Mouse (Mus musculus) kidney, postnatal 4 days (tissue): ENCODE data around the gene Plp2.
"Not testable (repeated sequence)": the region's sequence is repeated elsewhere in the genome, so short reads cannot be mapped to it uniquely, and the experiment has no call there.

Experiments
- DNase-seq, 2 experiments: peaks; one replicate each; pipeline ENCODE4 v3.0.0; 2021; ENCODE audit warnings: mixed read lengths in 2 of 2

Plp2 gene

GRCm38 (mm10) chrX:7670921-7671623 lies at the start of gene Plp2:
Plp2 (minus strand) TSS chrX:7671390.
- DNase-seq: peak; percentile 56 to 70

DNA sequence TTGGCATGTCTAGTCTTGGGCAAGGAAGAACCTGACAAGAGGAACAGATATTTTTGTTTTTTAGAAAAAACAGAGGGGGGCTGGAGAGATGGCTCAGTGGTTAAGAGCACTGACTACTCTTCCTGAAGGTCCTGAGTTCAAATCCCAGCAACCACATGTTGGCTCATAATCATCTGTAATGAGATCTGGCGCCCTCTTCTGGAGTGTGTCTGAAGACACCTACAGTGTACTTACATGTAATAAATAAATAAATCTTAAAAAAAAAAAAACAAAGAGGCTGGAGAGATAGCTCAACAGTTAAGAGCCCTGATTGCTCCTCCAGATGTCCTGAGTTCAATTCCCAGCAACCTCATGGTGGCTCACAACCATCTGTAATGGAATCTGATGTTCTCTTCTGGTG lies 44.9 kb upstream of the Plp2 start:
- not testable (repeated sequence) for DNase-seq

DNA sequence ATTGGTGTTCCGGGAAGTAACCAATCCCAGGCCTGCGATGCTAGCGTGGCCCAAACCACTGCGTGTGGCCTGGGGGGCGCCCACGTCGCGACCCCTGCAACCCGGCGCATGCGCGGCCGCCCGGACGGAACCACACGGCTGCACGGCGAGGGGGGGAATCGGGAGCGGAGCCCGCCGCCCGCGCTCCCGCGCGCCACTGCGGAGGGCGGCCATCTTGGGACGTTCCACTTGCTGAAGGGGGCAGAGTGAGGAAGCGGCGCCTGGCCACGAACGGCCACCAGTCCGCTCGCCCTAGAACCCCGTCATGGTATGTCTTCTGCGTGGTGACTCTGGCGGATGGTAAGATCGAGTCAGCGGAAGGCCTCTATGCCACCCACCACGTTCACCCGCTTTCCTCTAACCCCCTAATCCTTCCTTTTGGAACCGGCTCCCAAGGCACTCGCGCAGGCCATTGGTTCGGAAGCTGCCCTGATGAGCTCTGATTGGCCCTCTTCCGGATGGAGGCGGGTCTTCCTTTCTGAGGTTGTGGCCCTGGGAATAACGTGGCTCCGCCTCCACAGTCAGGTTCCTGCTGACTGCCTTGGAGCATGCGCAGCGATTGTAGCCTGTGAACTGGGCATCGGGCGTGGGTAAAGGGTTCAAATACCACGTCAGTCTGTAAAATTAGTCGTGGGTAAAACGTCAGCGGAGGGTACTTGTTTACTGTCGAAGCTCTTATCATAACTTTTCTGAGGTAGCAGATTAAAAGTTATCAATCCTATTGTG lies 43.1 kb upstream of the Plp2 start, which contains the start of gene Wdr45:
Wdr45 (plus strand) TSS at position 199 of the 765 bp plus-strand sequence.
- DNase-seq: peak; percentile 91 to 95

DNA sequence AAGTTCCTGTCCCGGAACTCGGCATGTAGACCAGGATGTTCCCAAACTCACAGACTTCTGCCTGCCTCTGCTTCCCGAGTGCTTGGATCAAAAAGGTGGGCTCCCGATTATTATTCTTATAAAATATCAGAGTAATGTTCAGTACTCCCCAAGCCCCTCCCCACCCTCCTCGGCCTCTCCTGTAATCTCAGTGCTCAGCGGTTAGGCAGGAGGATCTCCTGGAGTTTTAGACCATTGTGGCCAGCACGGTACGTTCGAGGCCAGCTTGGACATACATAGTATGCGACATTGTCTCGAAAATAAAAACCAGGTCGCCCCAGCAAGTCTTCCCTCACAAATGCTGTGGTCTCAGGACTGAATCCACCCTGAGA lies 42.6 kb upstream of the Plp2 start:
- DNase-seq: not testable (repeated sequence)

DNA sequence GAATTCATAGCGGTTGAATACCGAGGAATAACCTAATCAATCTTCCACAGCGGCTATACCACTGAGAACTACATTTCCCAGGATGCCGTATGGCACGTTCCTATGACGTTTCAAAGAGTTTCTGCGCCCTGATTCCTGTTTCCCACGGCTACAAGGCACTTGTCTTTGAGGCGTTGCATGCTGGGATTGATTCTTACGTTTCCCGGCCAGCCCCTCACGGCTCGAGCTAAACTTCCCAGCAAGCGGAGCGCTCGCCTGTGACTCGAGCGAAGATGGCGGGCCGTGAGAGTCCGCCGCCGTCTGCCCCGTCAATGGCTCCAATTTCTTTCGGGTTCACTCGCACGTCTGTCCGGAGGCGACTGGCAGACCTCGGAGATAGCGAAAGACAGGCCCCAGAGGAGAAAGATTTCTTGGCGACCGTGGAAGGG lies 25.8 kb upstream of the Plp2 start, which contains the start of gene Gpkow:
Gpkow (plus strand) TSS at position 178 of the 428 bp plus-strand sequence.
- DNase-seq: peak; percentile 79 to 87

- DNase-seq: no peak
Observed at GRCm38 (mm10) chrX:7696520-7696919, 25.3 kb upstream of the Plp2 start.

GRCm38 (mm10) chrX:7692862-7693261 lies 21.7 kb upstream of the Plp2 start:
- peak; percentile 37 to 50 for DNase-seq

DNA sequence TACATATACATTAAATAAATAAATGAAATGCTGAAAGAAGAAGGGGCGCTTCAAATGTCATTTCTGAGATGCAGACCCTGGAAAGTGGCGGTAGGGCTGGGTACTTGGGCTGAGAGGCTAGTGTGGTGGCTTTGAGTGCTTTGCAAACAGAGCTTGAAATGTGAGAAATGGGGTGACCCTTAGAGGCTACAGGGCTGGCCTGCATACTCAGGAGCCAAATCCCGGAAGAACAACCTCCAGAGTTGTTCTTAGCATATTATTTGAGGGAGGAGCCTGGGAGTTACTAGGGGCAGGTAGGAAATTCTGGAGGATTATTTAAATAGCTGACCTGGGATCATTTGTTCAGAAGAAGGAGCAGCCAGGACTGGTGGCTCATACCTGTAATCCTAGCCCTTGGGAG lies 19.3 kb upstream of the Plp2 start:
- DNase-seq: no peak

- no peak for DNase-seq
Observed at GRCm38 (mm10) chrX:7688321-7688720, 17.1 kb upstream of the Plp2 start.

DNA sequence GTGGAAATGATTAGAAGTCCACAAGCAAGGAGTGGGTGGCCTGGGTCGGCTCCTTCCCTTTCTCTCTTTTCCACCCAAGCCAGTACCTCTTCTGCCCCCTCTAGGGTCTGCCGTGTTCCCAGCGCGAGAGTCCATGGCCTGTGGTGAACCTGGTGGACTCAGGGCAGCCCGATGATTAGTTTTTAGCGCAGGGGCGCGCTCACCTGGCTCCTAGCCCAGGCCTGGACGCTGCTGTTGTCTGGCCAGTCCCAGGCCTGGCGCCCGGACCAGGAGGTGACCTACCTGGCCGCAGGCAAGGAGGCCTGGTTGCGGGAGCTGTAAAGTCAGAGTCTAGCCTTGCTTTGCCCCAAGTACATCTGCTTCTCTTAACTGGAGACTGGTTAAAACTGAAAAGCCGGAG lies 9.7 kb upstream of the Plp2 start, which contains the start of gene Magix:
Magix (minus strand) TSS at position 388 of the 400 bp plus-strand sequence.
- peak in 1 of 2 experiments; percentile 40 for DNase-seq

DNA sequence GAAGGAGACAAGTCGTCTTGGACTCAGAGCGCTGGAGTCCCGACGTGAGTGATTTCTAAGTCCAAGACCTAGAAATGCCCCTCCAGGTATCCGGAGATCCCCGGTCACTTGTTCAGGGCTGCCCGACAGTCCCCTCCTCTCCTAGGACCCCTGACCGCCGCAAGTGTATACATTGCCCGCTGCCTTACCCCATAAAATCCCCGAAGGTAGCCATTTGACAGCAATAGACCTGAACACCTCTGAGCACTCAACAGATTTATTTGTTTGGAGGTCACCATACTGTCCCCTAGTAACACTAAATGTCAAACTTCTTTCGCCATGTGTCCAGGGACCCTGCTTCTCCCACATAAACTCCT lies 8.8 kb upstream of the Plp2 start:
- DNase-seq: no peak

- DNase-seq: peak; percentile 93 to 95
Observed at GRCm38 (mm10) chrX:7679405-7680056, 8.3 kb upstream of the Plp2 start.

DNA sequence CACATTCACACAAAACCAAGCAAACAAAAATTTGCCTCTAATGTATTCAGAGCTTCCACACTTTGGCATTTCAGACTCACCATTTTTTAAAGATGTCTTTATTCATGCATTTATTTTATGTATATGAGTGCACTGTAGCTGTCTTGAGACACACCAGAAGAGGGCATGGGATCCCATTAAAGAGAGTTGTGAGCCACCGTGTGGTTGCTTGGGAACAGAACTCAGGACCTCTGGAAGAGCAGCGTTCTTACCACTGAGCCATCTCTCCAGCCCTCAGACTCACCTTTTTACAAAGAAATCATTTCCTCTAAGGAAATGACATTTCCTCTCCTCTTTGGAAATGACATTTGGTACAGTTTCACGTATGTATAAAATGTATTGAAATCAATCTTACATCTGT lies 7.8 kb upstream of the Plp2 start:
- no peak for DNase-seq

DNA sequence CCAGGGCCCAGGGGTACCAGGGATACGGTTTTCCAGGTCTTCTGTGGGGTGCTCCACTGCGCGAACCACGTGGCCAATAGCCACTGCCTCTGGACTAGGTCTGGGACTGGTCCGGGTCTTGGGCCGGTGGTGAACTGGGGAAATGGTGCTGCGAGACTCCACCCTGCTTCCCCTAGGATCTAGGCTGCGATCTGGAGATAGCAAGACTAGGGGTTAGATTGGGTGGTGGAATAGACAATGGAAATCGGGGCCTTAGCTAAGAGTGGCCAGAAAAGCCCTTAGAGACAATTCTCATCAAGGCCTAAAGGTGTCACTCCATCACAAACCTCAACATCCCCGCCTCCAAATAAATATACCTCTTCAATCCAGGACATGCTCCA lies 3.8 kb upstream of the Plp2 start:
- no peak for DNase-seq

DNA sequence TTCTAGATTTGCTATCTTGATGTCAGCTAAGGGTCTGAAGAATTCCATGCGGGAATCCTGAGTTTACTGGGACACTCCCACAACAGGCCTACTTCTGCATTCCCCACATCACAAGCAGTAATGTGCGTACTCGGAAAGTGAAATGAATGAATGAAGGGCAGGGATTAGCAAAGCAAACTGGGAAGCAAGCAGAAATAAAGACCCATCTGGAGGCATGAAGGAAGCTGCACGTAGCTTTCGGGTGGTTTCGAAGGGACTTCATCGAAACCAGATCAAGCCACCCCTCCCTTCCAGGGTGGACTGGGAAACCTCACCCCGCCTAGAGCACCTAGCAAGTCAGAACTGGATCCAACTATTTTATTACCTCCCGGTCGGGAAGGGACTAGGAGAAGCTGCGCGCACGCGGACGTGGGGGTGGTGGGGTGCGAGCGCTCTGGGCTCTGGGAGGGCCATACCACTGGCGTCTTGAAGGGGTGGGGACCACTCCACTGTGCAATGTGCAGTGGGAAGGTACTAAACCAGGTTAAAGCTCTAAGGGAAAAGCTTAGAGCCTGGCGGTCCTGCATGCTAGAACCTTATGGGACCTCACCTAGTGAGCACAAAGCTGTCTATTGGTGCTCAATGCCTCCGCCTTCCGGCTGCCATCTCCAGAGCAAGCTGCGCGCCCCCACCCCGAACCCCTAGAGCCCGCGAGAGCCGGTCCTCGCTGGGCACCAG lies 3.3 kb upstream of the Plp2 start:
- peak; percentile 53 to 74 for DNase-seq

- peak; percentile 54 to 70 for DNase-seq
Observed at GRCm38 (mm10) chrX:7673578-7674281, 2.5 kb upstream of the Plp2 start.

DNA sequence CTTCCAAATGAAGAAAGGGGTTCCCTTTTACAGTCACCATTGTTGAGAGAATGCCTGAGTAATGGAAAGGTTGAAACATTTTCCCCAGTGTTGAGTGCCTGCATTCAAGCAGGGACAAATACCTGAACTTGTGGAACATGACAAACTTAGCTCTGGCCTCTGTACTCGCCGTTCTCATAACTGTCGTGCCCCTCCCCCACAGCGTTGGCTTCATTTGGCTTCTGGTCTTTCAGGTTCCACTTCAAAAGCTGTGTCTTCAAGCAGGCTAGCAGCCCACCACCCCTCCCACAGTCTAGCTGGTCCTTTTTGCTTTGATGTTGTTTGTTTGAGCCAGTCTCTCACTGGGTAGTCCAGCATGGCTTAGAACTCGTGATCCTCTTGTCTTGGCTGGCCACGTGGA lies 1.5 kb upstream of the Plp2 start:
- DNase-seq: peak; percentile 28 to 55

DNA sequence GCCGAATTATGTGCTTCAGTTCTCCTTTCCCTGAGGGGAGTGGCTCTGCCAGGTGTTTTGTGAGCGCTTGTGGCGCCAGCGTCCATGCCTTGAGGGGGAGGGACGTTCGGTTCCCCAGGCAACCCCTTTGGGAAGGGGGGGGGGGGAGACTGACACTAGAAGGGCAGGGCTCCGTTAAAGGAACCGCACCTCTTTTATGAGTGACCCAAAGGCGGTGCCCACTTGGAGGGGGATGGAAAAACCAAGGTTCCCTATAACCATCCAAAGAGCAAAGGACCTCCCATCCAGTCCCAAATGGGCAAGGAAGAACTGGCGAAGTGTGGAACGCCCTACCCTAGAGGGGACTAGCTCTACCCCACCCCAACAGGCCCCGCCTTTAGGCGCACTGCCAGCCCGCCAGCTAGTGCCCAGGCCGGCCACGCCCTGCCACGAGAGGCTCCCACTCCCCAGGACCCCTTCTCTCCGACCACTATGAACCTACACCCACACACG lies 754 bp downstream of the Plp2 start:
- peak; percentile 75 to 83 for DNase-seq

DNA sequence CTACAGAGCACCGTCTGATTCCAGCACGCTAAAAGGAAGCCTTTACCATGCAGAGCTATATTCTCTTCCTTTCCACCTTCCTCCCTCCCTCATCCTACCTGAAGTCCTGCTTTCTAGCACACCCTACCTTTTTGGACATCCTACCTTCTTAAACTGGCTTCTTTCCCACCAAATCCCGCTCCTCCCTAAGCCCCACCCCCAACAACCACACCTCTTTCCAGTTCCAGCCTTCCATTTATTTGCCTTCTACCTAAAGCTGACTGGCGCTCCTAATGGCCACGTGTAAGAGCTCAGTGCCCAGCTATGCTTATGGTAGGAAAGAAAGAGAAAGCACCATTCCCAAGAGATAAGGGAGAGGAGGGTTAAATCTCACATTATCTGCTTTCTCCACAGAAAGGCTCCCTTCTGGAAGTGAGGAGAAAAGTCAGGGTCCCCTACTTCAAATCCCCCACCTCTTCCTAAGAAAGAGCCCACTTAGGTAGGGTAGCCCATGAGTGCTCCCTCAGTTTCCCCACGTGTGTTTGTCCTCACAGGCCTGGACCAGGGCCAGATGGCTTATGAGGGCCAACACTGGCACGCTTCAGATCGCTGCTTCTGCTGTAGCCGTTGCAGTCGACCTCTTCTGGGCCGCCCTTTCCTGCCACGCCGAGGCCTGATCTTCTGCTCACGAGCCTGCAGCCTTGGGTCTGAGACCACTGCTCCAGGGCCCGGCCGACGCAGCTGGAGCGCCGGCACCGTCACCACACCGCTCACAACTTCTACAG lies 5.3 kb downstream of the Plp2 start:
- DNase-seq: no peak

DNA sequence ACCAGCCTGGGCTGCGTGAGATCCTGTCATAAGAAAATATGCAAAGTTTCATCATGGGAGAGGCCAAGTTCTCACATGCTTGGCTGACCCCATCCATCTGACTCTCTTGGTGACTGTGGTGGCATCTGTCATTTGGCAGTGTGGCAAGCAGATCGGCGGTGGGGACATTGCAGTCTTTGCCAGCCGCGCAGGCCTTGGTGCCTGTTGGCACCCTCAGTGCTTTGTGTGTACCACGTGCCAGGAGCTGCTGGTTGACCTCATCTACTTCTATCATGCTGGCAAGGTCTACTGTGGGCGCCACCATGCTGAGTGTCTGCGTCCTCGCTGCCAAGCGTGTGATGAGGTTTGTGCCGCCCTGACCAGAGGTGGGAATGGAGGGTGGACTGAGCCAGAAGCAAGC lies 6.4 kb downstream of the Plp2 start:
- no peak for DNase-seq

GRCm38 (mm10) chrX:7662936-7663335 lies 8.3 kb downstream of the Plp2 start:
- no peak for DNase-seq
